Mouse (Mus musculus): ENCODE measurements around the gene Fcgrt. TPM values are rescaled to one million over a fixed set of nuclear protein-coding genes. Genes with fewer than 3 reads are reported as not detected.

Gene Fcgrt
- 10 to 100 TPM; 29.9 to 39.6 TPM for total RNA-seq (2023)

GRCm38 (mm10) chr7:45103652-45104180 is at the start of gene Fcgrt:
Fcgrt (minus strand) TSS chr7:45103851.

GRCm38 (mm10) chr7:45135993-45136567 is 32.4 kb upstream of the Fcgrt start, which contains the start of the genes Gm45713 and Flt3l:
Gm45713 (minus strand) TSS chr7:45136231.
Flt3l (minus strand) TSS chr7:45136432.

GRCm38 (mm10) chr7:45128624-45129246 is 25.1 kb upstream of the Fcgrt start, which contains the start of gene Rpl13a:
Rpl13a (minus strand) TSS chr7:45128761.

GRCm38 (mm10) chr7:45124224-45125143 is 20.8 kb upstream of the Fcgrt start, which contains the start of gene Rps11:
Rps11 (minus strand) TSS chr7:45124439.

GRCm38 (mm10) chr7:45092048-45092447 is 11.6 kb downstream of the Fcgrt start, which contains the start of gene Rcn3:
Rcn3 (minus strand) TSS chr7:45092221.

GRCm38 (mm10) chr7:45062239-45062835 is 41.3 kb downstream of the Fcgrt start, which contains the start of the genes Nosip and Prrg2:
Nosip (plus strand) TSS chr7:45062429.
Prrg2 (minus strand) TSS chr7:45062677.

GRCm38 (mm10) chr7:45052862-45053116 is 50.9 kb downstream of the Fcgrt start, which contains the start of gene Prr12:
Prr12 (minus strand) TSS chr7:45052881.

Other genes starting within 250 kb of the Fcgrt start
- 10 to 100 TPM; 75.0 to 80.9 TPM for gene Pnkp, start 246.7 kb downstream of the Fcgrt start, total RNA-seq (2023)
- gene Ptov1, start 234.1 kb downstream of the Fcgrt start, total RNA-seq (2023) = 10 to 100 TPM; 14.0 to 23.5 TPM
- gene Med25, start 211.1 kb downstream of the Fcgrt start, total RNA-seq (2023) = 10 to 100 TPM; 67.9 to 78.3 TPM
- 10 to 100 TPM; 31.4 to 50.1 TPM for gene Fuz, start 207.8 kb downstream of the Fcgrt start, total RNA-seq (2023)
- gene Ap2a1, start 174.4 kb downstream of the Fcgrt start, total RNA-seq (2023) = 100 to 1,000 TPM in 1 of 2 experiments, 10 to 100 TPM in 1; 92.5 to 101 TPM
- not detected for gene Tsks, start 160.6 kb downstream of the Fcgrt start, total RNA-seq (2023)
- gene Cpt1c, start 129.0 kb downstream of the Fcgrt start, total RNA-seq (2023) = not detected
- gene Prmt1, start 117.3 kb downstream of the Fcgrt start, total RNA-seq (2023) = 100 to 1,000 TPM; 154 to 155 TPM
- gene Irf3, start 106.2 kb downstream of the Fcgrt start, total RNA-seq (2023) = 100 to 1,000 TPM; 195 TPM
- 10 to 100 TPM; 35.3 to 36.9 TPM for gene Bcl2l12, start 105.1 kb downstream of the Fcgrt start, total RNA-seq (2023)
- gene Scaf1, start 87.5 kb downstream of the Fcgrt start, total RNA-seq (2023) = 100 to 1,000 TPM; 100 to 104 TPM
- gene Rras, start 85.9 kb downstream of the Fcgrt start, total RNA-seq (2023) = 10 to 100 TPM; 20.1 to 20.2 TPM
- gene Prr12, start 51.0 kb downstream of the Fcgrt start, total RNA-seq (2023) = 10 to 100 TPM; 77.6 to 78.0 TPM
- 10 to 100 TPM; 65.6 to 78.2 TPM for gene Nosip, start 41.4 kb downstream of the Fcgrt start, total RNA-seq (2023)
- gene Prrg2, start 41.2 kb downstream of the Fcgrt start, total RNA-seq (2023) = 1 to 10 TPM; 2.9 to 3.9 TPM
- 1 to 10 TPM; 3.6 to 6.8 TPM for gene Rcn3, start 11.6 kb downstream of the Fcgrt start, total RNA-seq (2023)
- gene Rps11, start 20.6 kb upstream of the Fcgrt start, total RNA-seq (2023) = 1,000 to 10,000 TPM; 2,440 to 2,508 TPM
- gene Rpl13a, start 24.9 kb upstream of the Fcgrt start, total RNA-seq (2023) = 1,000 to 10,000 TPM; 4,339 to 4,395 TPM
- gene Gm45713, start 32.4 kb upstream of the Fcgrt start, total RNA-seq (2023) = not detected
- gene Flt3l, start 32.6 kb upstream of the Fcgrt start, total RNA-seq (2023) = 10 to 100 TPM; 77.8 to 83.8 TPM
- 10 to 100 TPM; 40.5 to 51.7 TPM for gene Pih1d1, start 50.5 kb upstream of the Fcgrt start, total RNA-seq (2023)
- 100 to 1,000 TPM; 128 to 137 TPM for gene Aldh16a1, start 50.7 kb upstream of the Fcgrt start, total RNA-seq (2023)
- gene Slc17a7, start 60.1 kb upstream of the Fcgrt start, total RNA-seq (2023) = not detected
- gene Gfy, start 75.7 kb upstream of the Fcgrt start, total RNA-seq (2023) = not detected
- gene Pth2, start 77.1 kb upstream of the Fcgrt start, total RNA-seq (2023) = not detected
- 1 to 10 TPM in 1 of 2 experiments, under 1 TPM in 1; 0.46 to 1.1 TPM for gene Ccdc155, start 101.0 kb upstream of the Fcgrt start, total RNA-seq (2023)
- 1 to 10 TPM in 1 of 2 experiments, under 1 TPM in 1; 0.83 to 2.3 TPM for gene Dkkl1, start 108.3 kb upstream of the Fcgrt start, total RNA-seq (2023)
- gene Tead2, start 111.9 kb upstream of the Fcgrt start, total RNA-seq (2023) = not detected
- gene Cd37, start 135.3 kb upstream of the Fcgrt start, total RNA-seq (2023) = 1,000 to 10,000 TPM; 1,836 to 1,886 TPM
- not detected for gene Slc6a16, start 137.2 kb upstream of the Fcgrt start, total RNA-seq (2023)
- 1 to 10 TPM; 1.1 to 1.9 TPM for gene Slc6a21, start 173.7 kb upstream of the Fcgrt start, total RNA-seq (2023)
- 10 to 100 TPM in 1 of 2 experiments, 1 to 10 TPM in 1; 8.6 to 16.3 TPM for gene Trpm4, start 229.9 kb upstream of the Fcgrt start, total RNA-seq (2023)
- gene Hrc, start 231.4 kb upstream of the Fcgrt start, total RNA-seq (2023) = not detected